Mouse (Mus musculus): ENCODE data around the gene Gbe1.
A peak's percentile ranks its signal among the peaks of the same experiment; 100 is the strongest.

The Gbe1 gene

DNA sequence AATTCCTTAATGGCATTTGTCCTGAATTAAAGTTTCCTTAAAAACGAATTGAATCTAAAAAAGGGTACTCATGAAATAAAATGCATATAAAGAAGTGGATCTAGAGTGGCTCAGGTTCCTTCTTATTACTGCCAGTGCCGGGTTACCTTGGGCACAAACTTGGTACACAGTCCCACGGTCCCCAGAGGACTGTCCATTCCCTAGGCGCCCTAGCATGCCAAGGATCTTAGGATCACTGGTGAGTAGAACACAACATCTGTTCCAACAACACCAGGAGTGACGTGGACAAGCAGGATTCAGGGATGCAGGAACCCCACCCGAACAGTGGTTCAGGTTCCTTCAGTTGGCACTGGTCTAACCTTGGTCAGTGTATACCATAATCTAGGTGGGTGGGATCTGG lies 44.6 kb downstream of the Gbe1 start:
- DNase-seq = no peak

DNA sequence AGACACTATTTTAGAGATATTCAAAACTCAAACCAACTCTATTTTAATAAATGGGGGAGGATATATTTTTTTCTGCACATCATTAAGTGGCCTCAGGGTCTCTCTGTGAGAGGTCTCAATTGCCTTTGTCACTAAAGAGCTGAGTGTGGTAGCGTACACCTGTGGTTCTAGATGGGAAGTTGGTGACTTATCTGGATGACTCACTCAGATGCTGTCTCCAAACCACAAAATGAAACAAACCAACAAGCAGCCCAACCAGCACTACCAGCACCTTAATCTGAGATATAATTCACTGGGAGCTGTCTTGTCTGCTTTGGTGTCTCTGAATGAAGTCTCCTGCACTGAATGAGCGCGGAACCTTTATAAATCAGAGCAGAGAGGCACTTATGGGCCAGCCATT lies 51.5 kb downstream of the Gbe1 start:
- no peak for DNase-seq

DNA sequence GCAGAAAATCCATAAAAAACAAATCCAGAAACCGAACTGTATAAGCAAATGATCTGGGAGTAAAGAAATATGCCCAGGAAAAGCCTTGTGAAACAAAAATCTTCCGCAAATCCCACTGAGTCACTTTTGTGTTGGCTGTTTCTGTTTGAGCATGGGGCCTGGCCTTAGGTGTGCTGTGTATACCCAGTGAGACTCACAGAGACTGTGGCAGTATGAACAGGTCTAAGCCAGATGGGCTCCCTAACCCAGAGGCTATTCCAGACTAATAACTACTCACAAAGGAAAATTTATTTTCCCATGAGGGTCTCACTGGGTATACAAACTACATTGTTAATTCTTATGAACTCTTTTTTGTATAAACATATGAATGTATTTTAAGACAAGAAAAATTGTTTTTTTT lies 67.3 kb downstream of the Gbe1 start:
- no peak for DNase-seq

- no peak for DNase-seq
Measured at GRCm38 (mm10) chr16:70385494-70385893, 71.7 kb downstream of the Gbe1 start.

DNA sequence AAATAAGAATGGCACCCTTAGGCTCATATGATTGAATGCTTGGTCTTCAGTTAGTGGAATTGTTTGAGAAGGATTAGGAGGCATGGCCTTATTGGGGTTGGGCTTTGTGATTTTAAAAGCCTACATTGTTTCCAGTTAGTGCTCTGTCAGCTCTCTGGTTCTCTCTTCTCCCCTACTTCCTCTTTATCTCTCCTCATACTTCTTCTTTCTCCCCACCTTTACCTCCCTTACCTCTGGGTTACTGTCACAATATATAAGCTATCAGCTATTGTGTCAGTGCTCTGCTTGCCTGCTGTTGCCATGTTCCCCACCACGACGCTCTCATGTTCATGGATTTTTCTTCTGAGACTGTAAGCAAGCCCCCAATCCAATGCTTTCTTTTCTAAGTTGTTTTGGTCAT lies 73.6 kb downstream of the Gbe1 start:
- no peak for DNase-seq

DNA sequence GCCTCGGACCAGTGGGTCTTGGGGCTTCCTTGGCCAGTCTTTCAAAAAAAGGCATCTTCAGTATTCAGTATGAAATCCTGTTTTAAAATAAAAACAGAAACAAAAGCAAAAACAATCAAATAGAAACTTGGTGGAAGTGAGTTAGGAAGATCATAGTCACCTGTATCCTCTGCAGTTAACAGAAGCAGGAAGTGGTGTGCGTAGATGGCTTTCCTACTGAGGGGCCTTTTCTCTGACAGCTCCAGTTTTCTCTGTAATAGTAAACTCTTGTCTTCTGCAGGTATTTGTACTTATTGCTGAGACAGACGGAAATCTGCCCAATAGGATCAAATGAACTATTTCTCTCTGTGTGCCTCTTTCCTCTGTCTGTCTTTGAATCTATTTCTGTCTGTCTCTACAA lies 81.5 kb downstream of the Gbe1 start:
- DNase-seq = no peak

DNA sequence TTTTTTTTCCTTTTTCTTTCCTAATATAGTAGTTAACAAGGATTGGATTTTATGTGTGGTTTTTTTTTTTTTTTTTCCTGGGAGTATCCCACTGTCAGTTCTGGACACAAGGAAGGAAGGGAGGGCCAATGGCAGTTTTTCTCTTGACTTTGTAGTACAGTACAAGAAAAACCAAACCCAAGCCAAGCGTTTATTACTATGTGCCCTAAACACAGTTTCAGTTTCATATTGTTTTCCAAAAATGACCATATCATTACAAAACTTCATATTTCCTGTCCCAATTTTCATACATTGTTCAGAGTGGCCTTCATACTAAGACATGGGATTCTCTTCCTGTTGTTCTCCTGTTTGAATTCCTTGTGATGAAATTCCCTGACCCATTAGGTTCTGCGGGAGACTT lies 94.0 kb downstream of the Gbe1 start:
- DNase-seq = no peak

- DNase-seq = no peak
Measured at GRCm38 (mm10) chr16:70421077-70421476, 107.3 kb downstream of the Gbe1 start.

DNA sequence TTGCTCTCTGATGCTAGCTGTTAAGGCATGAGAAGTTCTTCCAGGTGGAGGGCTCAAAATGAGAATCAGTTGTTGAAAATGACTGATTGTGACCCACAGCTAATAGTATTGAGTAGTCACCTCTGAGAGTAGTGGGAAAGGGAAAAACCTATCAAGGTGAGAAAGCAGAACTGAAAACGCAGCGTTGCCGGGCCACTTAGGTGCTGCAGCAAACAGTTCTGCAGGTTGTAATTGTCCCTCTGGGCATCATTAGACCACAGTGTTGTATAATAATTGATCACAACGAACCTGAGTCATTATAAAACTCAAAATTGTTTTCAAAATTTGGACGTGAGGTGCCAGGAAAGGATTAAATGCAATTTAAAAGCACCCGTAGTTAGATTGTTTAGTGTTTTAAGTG lies 135.8 kb downstream of the Gbe1 start:
- no peak for DNase-seq

DNA sequence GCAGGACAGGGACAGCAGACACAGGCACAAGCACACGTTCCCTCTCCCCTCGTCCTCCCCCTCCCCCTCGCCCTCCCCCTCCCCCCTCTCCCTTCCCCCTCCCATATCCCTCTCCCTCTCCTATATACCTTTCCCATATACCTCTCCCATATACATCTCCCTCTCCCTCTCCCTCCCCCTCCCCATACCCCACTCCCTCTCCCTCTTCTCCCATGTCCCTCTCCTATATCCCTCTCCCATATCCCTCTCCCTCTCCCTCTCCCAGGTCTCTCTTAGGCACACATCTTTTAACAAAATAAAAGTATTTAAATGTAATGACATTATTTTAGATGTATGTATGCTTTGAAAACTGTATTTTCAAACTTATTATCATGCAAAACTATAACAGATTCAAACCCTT lies 161.8 kb downstream of the Gbe1 start:
- no peak for DNase-seq

GRCm38 (mm10) chr16:70476161-70476560 lies 162.4 kb downstream of the Gbe1 start:
- DNase-seq = no peak

- DNase-seq = no peak
Measured at GRCm38 (mm10) chr16:70480494-70480893, 166.7 kb downstream of the Gbe1 start.

DNA sequence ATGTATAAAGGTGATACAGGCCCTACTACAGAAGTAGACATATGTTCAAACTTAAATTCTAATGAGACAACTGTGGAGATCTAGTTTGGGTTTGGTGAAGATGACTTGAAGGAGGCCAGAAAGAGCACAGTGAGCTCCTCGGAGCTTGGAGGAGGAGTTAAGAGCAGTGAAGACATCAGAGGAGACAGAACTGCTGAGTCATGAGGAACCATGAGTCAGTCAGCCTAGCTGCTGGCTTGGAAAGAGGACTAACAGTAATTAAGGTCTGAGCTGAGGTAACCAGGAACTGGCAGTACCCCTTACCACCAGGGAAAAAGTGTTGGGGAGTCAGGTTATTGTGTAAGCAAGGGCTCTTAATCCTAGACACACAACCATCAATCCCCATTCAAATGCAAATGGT lies 192.7 kb downstream of the Gbe1 start:
- no peak for DNase-seq

DNA sequence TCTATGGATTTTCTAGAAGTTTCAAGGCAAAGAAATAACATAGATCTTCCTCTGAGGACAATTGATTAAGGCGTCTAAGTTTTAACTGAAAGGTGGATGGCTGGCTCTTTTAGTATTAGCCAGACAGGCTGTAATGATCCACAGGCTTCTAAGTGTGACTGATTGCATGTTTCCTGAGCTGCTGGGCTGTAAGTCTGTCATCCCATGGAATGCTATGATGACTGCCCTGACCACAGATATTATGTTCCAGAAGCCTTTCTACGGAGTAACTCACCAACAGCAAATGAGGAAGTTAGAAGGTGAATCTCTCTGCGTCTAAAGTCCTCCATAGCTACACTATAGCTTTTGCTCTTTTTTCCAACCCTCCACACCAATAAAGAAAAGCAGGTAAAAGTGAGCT lies 197.2 kb downstream of the Gbe1 start:
- DNase-seq = no peak

- no peak for DNase-seq
Measured at GRCm38 (mm10) chr16:70522861-70523260, 209.1 kb downstream of the Gbe1 start.

- DNase-seq = no peak
Measured at GRCm38 (mm10) chr16:70523566-70523965, 209.8 kb downstream of the Gbe1 start.

DNA sequence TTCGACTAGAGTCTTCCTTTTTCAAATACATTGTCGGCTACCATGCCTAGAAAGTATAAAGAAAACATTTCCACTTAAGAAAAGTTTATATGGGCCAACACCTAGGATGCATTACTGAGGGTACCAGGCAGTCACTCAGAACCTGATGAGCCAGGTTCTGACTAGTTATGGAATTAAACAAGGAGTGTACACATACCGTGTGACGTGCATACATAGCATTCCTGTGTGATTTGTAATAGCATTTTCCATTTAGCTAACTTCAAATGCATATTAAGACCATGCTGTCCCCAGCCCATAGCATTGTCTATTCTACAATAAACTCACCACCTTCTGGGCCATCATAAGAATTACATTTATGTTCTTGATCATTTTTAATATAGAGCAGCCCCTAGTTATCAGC lies 210.5 kb downstream of the Gbe1 start:
- DNase-seq = no peak

GRCm38 (mm10) chr16:70527224-70527623 lies 213.5 kb downstream of the Gbe1 start:
- DNase-seq = no peak

- DNase-seq = no peak
Measured at GRCm38 (mm10) chr16:70535224-70535623, 221.5 kb downstream of the Gbe1 start.

- DNase-seq = no peak
Measured at GRCm38 (mm10) chr16:70550835-70551234, 237.1 kb downstream of the Gbe1 start.

DNA sequence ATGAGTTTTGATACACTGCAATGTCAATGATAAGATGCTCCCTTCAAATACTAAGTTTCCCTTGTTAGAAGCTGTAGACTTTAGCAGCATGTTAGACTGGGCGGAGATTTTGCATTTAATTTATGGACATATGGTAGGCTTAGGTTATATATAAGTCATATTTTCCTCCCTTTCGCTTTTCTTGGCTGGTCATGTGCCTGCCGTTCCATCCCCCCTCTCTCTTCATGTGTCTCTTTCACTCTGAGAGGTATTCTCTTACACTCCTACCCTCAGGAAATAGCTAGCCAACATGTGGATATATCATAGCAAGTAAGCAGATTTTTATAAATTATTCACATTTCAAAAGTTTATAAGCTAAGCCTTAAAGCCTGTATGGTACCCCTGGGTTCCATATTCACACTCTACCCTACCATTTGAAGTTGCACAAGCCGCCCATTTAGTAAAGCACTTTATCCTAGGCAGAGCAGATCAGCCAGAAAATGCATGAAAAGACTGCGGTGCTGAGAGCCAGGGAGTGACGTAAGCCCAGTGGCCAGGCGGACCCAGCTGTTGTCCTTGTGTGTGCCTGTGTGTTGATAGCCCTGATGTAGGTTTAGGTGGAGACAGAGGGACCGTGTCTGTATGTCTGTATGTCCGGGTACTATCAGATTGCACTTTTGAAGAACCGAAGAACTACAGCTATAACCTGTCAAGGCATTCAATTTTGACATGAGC lies 248.0 kb downstream of the Gbe1 start:
- DNase-seq = no peak

- no peak for DNase-seq
Measured at GRCm38 (mm10) chr16:70562574-70562973, 248.8 kb downstream of the Gbe1 start.

DNA sequence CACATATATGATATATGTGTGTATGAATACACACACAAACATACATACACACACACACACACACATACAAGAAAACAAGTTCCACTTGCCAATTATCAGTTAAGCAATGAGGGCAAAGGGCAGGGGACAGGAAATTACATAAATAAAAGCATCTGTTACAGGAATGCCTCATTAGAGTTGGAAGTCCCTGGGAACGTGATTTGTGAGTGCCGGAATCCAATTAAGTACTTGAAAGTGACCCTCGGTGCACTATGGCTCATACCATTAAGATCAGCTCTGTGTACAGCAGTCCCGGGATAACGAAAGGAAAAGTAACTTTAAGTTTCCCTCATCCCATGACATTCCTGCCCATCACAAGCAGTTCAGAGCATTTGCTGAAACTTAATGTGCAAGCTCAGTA lies 249.7 kb downstream of the Gbe1 start:
- DNase-seq = no peak

GRCm38 (mm10) chr16:70568341-70569265 lies 254.9 kb downstream of the Gbe1 start:
- DNase-seq = peak in 1 of 2 experiments; percentile 39

All from cerebellum, postnatal 36 days (tissue).